Mouse (Mus musculus) thymus, postnatal 0 days (tissue): ENCODE measurements around the gene Nbeal1. TPM values are rescaled to one million over a fixed set of nuclear protein-coding genes. Genes with fewer than 3 reads are reported as not detected.

Source experiments
- DNase-seq: peaks from one replicate; pipeline ENCODE4 v3.0.0-alpha.2; 2015; ENCODE audit warnings: low spot score
- polyA plus RNA-seq: library from polyadenylated mRNA; unstranded; fragments of >200 nt; fragmentation: Nextera tagmentation; extraction: Ambion mirVana; gene quantifications from 2 replicates; pipeline ENCODE4 v1.2.1, GENCODE M21; 2015

Gene Nbeal1
- polyA plus RNA-seq, 1 experiment from 2014 or later: 5.7 TPM

- DNase-seq: no peak
Measured at GRCm38 (mm10) chr1:60343630-60344455, 163.4 kb downstream of the Nbeal1 start.

DNA sequence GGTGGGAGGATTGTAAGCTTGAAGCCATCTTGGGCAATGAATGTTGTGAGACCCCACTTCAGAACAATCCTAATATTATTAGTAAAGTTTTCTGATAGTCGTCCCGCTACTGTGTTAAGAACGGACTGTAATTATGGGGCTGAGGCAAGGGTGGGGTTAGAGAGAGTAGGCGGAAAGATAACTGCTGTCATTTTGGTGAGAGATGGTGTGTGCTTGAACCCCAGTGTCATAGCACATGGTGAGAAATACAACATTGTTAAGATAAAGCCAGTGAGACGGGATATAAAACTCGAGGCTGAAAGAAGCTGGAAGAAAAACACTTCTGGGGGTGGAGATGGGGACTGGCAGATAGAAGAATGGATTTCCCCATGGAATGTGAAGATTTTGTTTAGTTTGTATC, 164.3 kb downstream of the Nbeal1 start:
- no peak for DNase-seq

DNA sequence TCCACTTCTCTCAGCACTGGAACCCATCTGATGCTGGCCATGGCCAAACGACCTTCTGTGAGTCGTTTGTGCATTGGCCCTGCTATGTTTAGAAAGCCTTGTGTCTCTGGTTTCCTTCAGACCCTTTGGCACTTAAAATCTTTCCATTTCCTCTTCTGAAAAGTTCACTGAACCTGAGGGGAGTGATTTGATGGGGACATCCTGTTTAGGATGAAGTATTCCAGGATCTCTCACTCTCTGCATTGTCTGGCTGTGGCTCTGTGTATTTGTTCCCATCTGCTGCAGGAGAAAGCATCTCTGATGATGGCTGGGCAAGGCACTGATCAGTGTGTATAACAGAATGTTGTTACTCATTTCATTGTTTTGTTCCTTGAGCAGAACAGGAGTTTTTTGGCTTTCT, 165.3 kb downstream of the Nbeal1 start:
- no peak for DNase-seq

DNA sequence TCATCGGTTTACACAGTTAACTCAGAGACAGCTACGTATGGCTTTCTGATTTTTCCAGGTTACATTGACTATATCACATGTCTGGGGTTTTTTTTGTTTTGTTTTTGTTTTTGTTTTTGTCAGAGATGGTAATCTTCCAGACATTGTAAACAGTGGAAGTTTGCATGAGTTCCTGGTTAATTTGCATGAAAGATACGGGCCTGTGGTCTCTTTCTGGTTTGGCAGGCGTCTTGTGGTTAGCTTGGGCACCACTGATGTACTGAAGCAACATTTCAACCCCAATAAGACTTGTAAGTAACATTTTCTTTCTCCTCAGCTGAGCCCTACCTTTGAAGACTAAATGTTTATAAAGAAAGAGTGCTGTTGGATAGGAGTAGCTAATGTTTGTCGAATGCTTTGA, 172.4 kb downstream of the Nbeal1 start:
- DNase-seq: no peak

DNA sequence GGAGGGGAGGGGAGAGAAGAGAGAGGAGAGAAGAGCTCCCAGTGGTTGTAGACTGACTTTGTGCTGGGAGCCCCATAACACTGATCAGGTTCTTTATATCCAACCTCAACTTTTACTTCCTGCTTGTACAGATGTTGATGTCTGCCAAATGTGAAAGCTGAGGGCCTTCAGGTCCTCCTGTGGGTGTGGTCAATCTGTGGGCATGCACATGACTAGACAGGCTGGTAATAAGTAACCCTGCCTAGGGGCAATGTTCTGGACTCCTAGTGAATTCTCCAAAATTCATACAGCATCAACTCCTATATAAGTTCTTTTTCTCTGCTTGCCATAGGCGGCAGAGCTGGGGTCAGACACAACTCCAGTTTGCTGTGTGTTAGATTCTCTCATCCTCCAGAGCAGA, 181.2 kb downstream of the Nbeal1 start:
- no peak for DNase-seq

- no peak for DNase-seq
Measured at GRCm38 (mm10) chr1:60376556-60376955, 196.2 kb downstream of the Nbeal1 start.

GRCm38 (mm10) chr1:60381910-60382309, 201.5 kb downstream of the Nbeal1 start:
- DNase-seq: no peak

Other genes with a start within 250 kb of the Nbeal1 start
- gene Ica1l, start 137.4 kb upstream of the Nbeal1 start, polyA plus RNA-seq: 1.7 and 3.1 TPM in 2 replicates
- 5.0 and 5.8 TPM in 2 replicates for gene Carf, start 82.4 kb upstream of the Nbeal1 start, polyA plus RNA-seq
- gene Wdr12, start 82.0 kb upstream of the Nbeal1 start, polyA plus RNA-seq: 111 and 132 TPM in 2 replicates
- 4.7 and 6.5 TPM in 2 replicates for gene Cyp20a1, start 162.7 kb downstream of the Nbeal1 start, polyA plus RNA-seq
- 7.6 and 8.7 TPM in 2 replicates for gene Abi2, start 229.0 kb downstream of the Nbeal1 start, polyA plus RNA-seq